Mouse (Mus musculus): Measurements from ENCODE around the gene Gm9117. TPM values are rescaled to one million over a fixed set of nuclear protein-coding genes. Genes with fewer than 3 reads are reported as not detected.
"Not testable (repeated sequence)": the region's sequence is repeated elsewhere in the genome, so short reads cannot be mapped to it uniquely, and the experiment has no call there.

Gene Gm9117
- not detected for total RNA-seq (2021)
- long read RNA-seq, experiment 1: 0 reads
- long read RNA-seq, experiment 2: 0 reads

DNA sequence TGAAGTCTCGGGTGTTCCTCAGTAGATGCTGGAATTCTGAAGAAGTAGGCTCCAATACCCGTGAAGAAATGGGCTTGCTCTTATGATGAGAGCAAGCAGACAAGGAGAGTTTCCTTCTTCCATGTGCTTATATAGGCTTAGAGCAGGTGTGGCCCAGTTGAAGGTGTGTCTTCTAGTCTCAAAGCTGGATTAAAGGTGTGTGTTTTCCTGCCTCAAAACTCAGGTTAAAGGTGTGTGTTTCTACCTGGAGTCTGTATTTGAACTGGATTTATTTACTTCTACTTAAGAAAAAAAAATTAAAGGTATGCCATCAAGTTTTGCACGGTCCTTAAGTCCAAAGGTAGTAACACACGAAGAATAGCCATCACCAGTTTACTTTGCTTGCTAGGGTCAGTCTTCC lies at the start of gene Gm9117:
Gene Gm9117 (minus strand): TSS at position 101 of the 400 bp plus-strand sequence.
- not testable (repeated sequence) for DNase-seq (ENCODE audit: low spot score in 2 of 2)

DNA sequence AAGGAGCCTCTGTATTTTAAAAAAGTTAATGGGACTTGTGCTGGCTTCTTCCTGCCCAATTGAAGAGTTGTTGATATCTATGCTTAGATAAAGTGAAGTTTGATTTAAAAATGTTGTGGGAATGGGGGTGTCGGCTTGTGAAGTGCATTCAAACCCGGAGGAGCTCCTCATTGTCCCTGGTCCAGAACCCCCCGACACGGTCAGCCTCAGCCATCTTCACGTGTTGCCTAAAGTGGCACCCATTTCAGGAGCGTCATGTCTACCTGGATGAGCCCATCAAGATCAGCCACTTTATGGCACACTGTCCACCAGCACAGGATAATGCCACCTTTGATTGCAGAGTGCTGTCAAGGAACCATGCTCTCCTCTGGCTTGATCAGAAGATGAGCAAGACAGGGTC lies 25.6 kb upstream of the Gm9117 start:
- DNase-seq (ENCODE audit: low spot score in 2 of 2): not testable (repeated sequence)

DNA sequence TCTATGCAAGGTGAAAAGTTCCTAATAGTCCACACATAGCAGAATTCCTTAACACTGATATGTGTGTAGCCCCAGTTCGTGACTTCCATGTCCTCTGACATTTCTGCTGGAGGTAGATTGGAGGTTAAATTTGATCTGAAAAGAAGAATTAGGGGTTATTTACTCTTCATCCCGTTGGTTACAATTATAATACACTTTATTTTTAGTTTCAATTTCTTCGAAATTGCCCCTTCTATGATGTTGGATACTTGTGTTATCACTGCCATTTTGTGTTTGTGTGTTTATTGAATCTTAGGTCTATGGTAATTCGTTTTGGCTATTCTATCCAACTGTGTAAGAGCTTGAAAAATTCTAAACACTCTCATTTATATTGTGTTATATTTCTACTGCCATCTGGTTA lies 17.9 kb upstream of the Gm9117 start, which contains the start of gene Tdpoz5:
Gene Tdpoz5 (minus strand): TSS at position 101 of the 400 bp plus-strand sequence.
- DNase-seq (ENCODE audit: low spot score in 2 of 2): not testable (repeated sequence)

DNA sequence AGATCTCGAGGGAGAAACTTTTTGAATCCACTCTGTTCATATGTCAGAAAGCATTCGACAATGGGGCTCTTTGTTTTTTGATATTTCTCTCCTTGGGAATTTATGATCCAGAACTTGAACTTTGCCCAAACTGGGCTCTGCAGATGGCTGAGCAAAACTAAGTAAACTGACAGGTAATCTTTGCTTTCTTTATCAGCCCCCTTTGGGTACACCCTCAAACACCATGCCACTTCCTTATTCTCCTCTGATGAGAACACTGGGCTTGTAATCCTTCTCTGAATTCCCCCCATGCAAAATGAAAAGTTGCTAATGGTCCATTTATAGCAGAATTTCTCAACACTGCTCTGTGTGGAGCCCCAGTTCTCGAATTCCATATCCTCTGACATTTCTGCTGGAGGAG lies 5.0 kb downstream of the Gm9117 start:
- not testable (repeated sequence) for DNase-seq (ENCODE audit: low spot score in 2 of 2)

Other genes with a start within 250 kb of the Gm9117 start
- not detected for gene Gm5773, start 170.5 kb downstream of the Gm9117 start, total RNA-seq (2021)
- not detected for gene Tdpoz4, start 147.1 kb downstream of the Gm9117 start, total RNA-seq (2021)
- gene Tdpoz3, start 117.5 kb downstream of the Gm9117 start, total RNA-seq (2021): not detected
- not detected for gene Tdpoz5, start 17.8 kb upstream of the Gm9117 start, total RNA-seq (2021)
- gene Gm9125, start 111.3 kb upstream of the Gm9117 start, total RNA-seq (2021): not detected
- gene Gm10697, start 129.1 kb upstream of the Gm9117 start, total RNA-seq (2021): not detected
- gene Gm10696, start 234.7 kb upstream of the Gm9117 start, total RNA-seq (2021): not detected

All from layer of hippocampus, postnatal 14 days (tissue).